Mouse (Mus musculus) spleen, adult 2 months (tissue): ENCODE data around the gene Fgf22. TPM values are rescaled to one million over a fixed set of nuclear protein-coding genes. Genes with fewer than 3 reads are reported as not detected.

Experiments used
- DNase-seq, 2 experiments: peaks; one replicate each; pipeline versions ENCODE4 v3.0.0 to v3.0.0-alpha.2; 2012 to 2021; ENCODE audit warnings: low spot score in 2 of 2, low read depth in 1 of 2
- H3K27ac ChIP-seq: fragments of 200-500 bp; 2 replicates; pipeline ENCODE4 v1.5.1; 2012; ENCODE audit warnings: low read length, inconsistent platforms; ENCODE audit not compliant: insufficient read depth
- H3K27me3 ChIP-seq: fragments of 200-500 bp; 2 replicates; pipeline ENCODE4 v1.6.1; 2012; ENCODE audit warnings: mild to moderate bottlenecking, moderate library complexity, low read length, inconsistent platforms; ENCODE audit not compliant: control insufficient read depth, insufficient read depth
- H3K36me3 ChIP-seq: fragments of 200-500 bp; 2 replicates; pipeline ENCODE4 v1.6.1; 2012; ENCODE audit warnings: mild to moderate bottlenecking, low read length, inconsistent platforms; ENCODE audit not compliant: control insufficient read depth, insufficient read depth
- H3K4me1 ChIP-seq: fragments of 200-500 bp; 2 replicates; pipeline ENCODE4 v1.6.1; 2011; ENCODE audit warnings: inconsistent platforms; ENCODE audit not compliant: control insufficient read depth, insufficient read depth, insufficient read length
- H3K4me3 ChIP-seq: fragments of 200-500 bp; 2 replicates; pipeline ENCODE4 v1.5.1; 2011; ENCODE audit warnings: mild to moderate bottlenecking, inconsistent platforms; ENCODE audit not compliant: insufficient read depth, insufficient read length; ENCODE audit errors: extremely low read depth
- CTCF ChIP-seq: fragments of 200-500 bp; IDR thresholded peaks from 2 replicates; pipeline ENCODE4 v1.5.1; 2011; ENCODE audit warnings: mild to moderate bottlenecking, inconsistent platforms; ENCODE audit not compliant: insufficient read depth, insufficient read length, insufficient replicate concordance; ENCODE audit errors: extremely low read depth
- POLR2A ChIP-seq: fragments of 200-500 bp; IDR thresholded peaks from 2 replicates; pipeline ENCODE4 v1.6.1; 2011; ENCODE audit warnings: low read depth, low read length, inconsistent platforms
- WGBS: fragments of 180-500 bp; shearing (Covaris S2); methylation state at CpG from one replicate; pipeline ENCODE4 v1.1.7; 2018; 5-methylcytosine and 5-hydroxymethylcytosine counted together
- polyA plus RNA-seq: library from polyadenylated mRNA; depleted of rRNA; stranded (reverse); fragments of >200 nt; gene quantifications from 2 replicates; pipeline ENCODE4 v1.2.3, GENCODE M21; 2012; rRNA removed

Fgf22 gene
- polyA plus RNA-seq, 1 experiment = not detected

DNA sequence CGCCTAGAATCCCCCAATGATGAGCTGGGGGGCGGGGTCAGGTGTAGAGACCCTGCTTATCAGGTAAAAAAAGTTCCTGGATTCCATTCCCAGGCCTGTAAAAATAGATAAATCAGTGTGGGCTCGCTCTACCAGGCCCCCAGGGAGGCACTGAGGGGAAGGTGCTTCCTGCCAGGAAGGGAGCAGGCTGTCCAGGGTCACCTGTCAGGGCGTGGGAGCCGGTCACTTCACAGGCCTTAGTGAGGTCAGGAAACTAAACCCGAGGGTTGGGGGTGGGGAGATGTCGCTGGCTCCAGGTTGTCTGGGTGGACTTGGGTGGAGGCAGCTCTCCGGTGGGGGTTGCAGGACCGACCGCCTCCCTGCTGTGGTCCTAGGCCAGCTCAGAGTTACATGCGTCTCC, 50.8 kb downstream of the Fgf22 start:
- DNase-seq = no peak
- 79% methylated on average over 11 of the region's 11 CpGs for WGBS

DNA sequence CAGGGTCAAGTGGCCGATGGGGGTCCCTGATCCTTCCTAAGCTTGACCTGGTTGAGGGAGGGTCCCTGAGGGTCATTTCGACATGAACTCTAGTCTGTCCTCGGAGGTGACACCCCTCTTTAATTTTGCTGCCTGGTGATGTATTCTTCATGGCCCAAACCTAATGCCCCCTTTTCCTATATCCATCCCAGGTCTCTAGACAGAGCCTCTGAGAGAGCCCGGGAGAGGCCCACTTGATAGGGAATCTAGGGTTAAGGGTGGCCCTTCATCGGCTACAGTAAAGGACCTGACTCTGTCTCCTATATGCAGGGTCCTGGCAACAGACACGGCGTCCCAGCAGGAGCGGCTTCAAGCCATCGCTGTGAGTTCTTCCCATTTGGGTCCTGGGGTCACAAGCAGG, 51.5 kb downstream of the Fgf22 start:
- Histone ChIP-seq H3K4me1 (no peaks in the 10 kb centered on the region), H3K36me3 (no peaks in the 10 kb centered on the region), H3K4me3 (no peak overlapping the region), H3K27me3 (no peaks in the 10 kb centered on the region), H3K27ac (no peak overlapping the region)
- no peak for DNase-seq
- WGBS = 95% methylated on average over 9 of the region's 9 CpGs
- TF ChIP-seq POLR2A = no peak
- no peak for TF ChIP-seq CTCF

More for the DNA sequence above, 50.8 kb downstream of the Fgf22 start:
- no peak for TF ChIP-seq CTCF
- TF ChIP-seq POLR2A = no peak
- Histone ChIP-seq H3K36me3 (no peaks in the 10 kb centered on the region), H3K27ac (no peak overlapping the region), H3K27me3 (no peaks in the 10 kb centered on the region), H3K4me3 (no peak overlapping the region), H3K4me1 (no peaks in the 10 kb centered on the region)

DNA sequence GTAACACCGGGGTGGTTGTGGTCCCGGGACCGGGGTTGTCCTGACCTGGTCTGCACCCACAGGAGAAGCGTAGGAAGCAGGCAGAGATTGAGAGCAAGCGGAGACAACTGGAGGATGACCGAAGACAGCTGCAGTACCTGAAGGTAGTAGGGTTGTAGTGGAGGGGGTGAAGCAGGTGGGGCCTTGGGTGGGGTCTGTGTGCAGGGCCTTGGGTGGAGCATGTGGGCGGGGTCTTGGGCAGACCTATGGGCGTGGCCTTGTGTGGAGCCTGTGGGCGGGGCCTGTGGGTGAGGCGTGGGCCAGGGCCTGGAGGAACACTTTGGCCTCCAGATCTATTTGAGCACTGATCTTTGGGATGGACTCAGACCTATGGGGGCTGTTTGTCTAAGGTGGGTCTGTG, 52.1 kb downstream of the Fgf22 start:
- no peak overlapping the region for H3K4me3 ChIP-seq
- no peak for DNase-seq
- TF ChIP-seq POLR2A = no peak
- TF ChIP-seq CTCF = no peak
- no peaks in the 10 kb centered on the region for H3K36me3 ChIP-seq
- no peak overlapping the region for H3K27ac ChIP-seq
- WGBS = 84% methylated on average over 10 of the region's 10 CpGs
- H3K4me1 ChIP-seq = no peaks in the 10 kb centered on the region
- no peaks in the 10 kb centered on the region for H3K27me3 ChIP-seq

DNA sequence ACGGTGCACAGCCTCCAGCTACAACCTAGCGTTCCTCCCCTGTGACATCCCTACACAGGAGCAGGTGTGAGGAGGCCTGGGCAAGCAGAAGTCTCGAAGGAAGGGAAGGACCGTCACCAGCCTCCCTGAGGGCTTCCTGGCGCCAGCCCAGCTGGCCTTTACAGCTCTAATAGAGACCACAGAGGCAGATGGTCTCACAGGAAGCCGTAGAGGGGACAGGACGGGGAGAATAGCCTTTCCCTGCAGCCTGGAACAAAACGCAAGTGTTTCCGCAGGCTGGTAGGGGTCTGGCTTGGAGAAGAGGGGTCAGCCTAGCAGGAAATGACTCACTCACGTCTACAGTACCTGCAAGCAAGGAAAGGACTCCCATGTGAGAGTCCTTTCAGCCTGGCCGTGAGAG, 53.0 kb downstream of the Fgf22 start:
- no peak overlapping the region for H3K4me3 ChIP-seq
- no peaks in the 10 kb centered on the region for H3K27me3 ChIP-seq
- no peak for TF ChIP-seq CTCF
- no peak for TF ChIP-seq POLR2A
- DNase-seq = no peak
- no peaks in the 10 kb centered on the region for H3K36me3 ChIP-seq
- no peak overlapping the region for H3K27ac ChIP-seq
- 42% methylated on average over 11 of the region's 11 CpGs for WGBS
- no peaks in the 10 kb centered on the region for H3K4me1 ChIP-seq

Other genes starting within 250 kb of the Fgf22 start
- 6.7 and 8.9 TPM in 2 replicates for gene Plpp2, start 221.3 kb upstream of the Fgf22 start, polyA plus RNA-seq
- 63.7 and 92.1 TPM in 2 replicates for gene Mier2, start 199.9 kb upstream of the Fgf22 start, polyA plus RNA-seq
- gene Theg, start 167.7 kb upstream of the Fgf22 start, polyA plus RNA-seq = 0.18 and 0.72 TPM in 2 replicates
- not detected in 2 replicates for gene C2cd4c, start 141.1 kb upstream of the Fgf22 start, polyA plus RNA-seq
- gene Shc2, start 117.2 kb upstream of the Fgf22 start, polyA plus RNA-seq = 1.0 and 1.3 TPM in 2 replicates
- not detected in 2 replicates for gene Odf3l2, start 109.3 kb upstream of the Fgf22 start, polyA plus RNA-seq
- 22.0 and 33.9 TPM in 2 replicates for gene Madcam1, start 90.5 kb upstream of the Fgf22 start, polyA plus RNA-seq
- 47.9 and 77.7 TPM in 2 replicates for gene Tpgs1, start 85.7 kb upstream of the Fgf22 start, polyA plus RNA-seq
- gene Cdc34, start 72.9 kb upstream of the Fgf22 start, polyA plus RNA-seq = 119 and 143 TPM in 2 replicates
- gene Gzmm, start 66.1 kb upstream of the Fgf22 start, polyA plus RNA-seq = 1.7 and 1.8 TPM in 2 replicates
- gene Bsg, start 50.6 kb upstream of the Fgf22 start, polyA plus RNA-seq = 208 and 255 TPM in 2 replicates
- gene Hcn2, start 38.4 kb upstream of the Fgf22 start, polyA plus RNA-seq = 0.77 and 1.5 TPM in 2 replicates
- 60.5 and 62.5 TPM in 2 replicates for gene Polrmt, start 8.5 kb upstream of the Fgf22 start, polyA plus RNA-seq
- 122 and 217 TPM in 2 replicates for gene Rnf126, start 11.9 kb downstream of the Fgf22 start, polyA plus RNA-seq
- gene Fstl3, start 22.2 kb downstream of the Fgf22 start, polyA plus RNA-seq = 5.8 and 10.9 TPM in 2 replicates
- 1.4 and 1.6 TPM in 2 replicates for gene Prss57, start 35.9 kb downstream of the Fgf22 start, polyA plus RNA-seq
- gene Palm, start 38.5 kb downstream of the Fgf22 start, polyA plus RNA-seq = 9.2 and 14.6 TPM in 2 replicates
- 0.07 and 0.18 TPM in 2 replicates for gene Misp, start 65.9 kb downstream of the Fgf22 start, polyA plus RNA-seq
- 251 and 315 TPM in 2 replicates for gene Ptbp1, start 99.4 kb downstream of the Fgf22 start, polyA plus RNA-seq
- 25.6 and 39.2 TPM in 2 replicates for gene Prtn3, start 119.4 kb downstream of the Fgf22 start, polyA plus RNA-seq
- 3.6 and 4.0 TPM in 2 replicates for gene Plppr3, start 119.6 kb downstream of the Fgf22 start, polyA plus RNA-seq
- gene Elane, start 131.2 kb downstream of the Fgf22 start, polyA plus RNA-seq = 33.0 and 61.9 TPM in 2 replicates
- gene Cfd, start 135.8 kb downstream of the Fgf22 start, polyA plus RNA-seq = 71.5 and 138 TPM in 2 replicates
- gene Med16, start 153.8 kb downstream of the Fgf22 start, polyA plus RNA-seq = 46.4 and 73.7 TPM in 2 replicates
- gene Gm26602, start 155.8 kb downstream of the Fgf22 start, polyA plus RNA-seq = not detected in 2 replicates
- gene Kiss1r, start 161.9 kb downstream of the Fgf22 start, polyA plus RNA-seq = 5.3 and 6.3 TPM in 2 replicates
- gene R3hdm4, start 166.1 kb downstream of the Fgf22 start, polyA plus RNA-seq = 117 and 150 TPM in 2 replicates
- gene Arid3a, start 172.0 kb downstream of the Fgf22 start, polyA plus RNA-seq = 15.0 and 23.2 TPM in 2 replicates
- 41.2 and 51.6 TPM in 2 replicates for gene Wdr18, start 205.1 kb downstream of the Fgf22 start, polyA plus RNA-seq
- 0.12 and 0.16 TPM in 2 replicates for gene Grin3b, start 215.6 kb downstream of the Fgf22 start, polyA plus RNA-seq
- 266 and 371 TPM in 2 replicates for gene Tmem259, start 229.3 kb downstream of the Fgf22 start, polyA plus RNA-seq
- 297 and 409 TPM in 2 replicates for gene Cnn2, start 233.5 kb downstream of the Fgf22 start, polyA plus RNA-seq
- 50.4 and 64.5 TPM in 2 replicates for gene Abca7, start 241.4 kb downstream of the Fgf22 start, polyA plus RNA-seq